Mouse (Mus musculus): Measurements from ENCODE around the gene Rbm47. TPM values are rescaled to one million over a fixed set of nuclear protein-coding genes. Genes with fewer than 3 reads are reported as not detected.

The Rbm47 gene
- polyA plus RNA-seq, 1 experiment from 2014 or later: 0.75 TPM

DNA sequence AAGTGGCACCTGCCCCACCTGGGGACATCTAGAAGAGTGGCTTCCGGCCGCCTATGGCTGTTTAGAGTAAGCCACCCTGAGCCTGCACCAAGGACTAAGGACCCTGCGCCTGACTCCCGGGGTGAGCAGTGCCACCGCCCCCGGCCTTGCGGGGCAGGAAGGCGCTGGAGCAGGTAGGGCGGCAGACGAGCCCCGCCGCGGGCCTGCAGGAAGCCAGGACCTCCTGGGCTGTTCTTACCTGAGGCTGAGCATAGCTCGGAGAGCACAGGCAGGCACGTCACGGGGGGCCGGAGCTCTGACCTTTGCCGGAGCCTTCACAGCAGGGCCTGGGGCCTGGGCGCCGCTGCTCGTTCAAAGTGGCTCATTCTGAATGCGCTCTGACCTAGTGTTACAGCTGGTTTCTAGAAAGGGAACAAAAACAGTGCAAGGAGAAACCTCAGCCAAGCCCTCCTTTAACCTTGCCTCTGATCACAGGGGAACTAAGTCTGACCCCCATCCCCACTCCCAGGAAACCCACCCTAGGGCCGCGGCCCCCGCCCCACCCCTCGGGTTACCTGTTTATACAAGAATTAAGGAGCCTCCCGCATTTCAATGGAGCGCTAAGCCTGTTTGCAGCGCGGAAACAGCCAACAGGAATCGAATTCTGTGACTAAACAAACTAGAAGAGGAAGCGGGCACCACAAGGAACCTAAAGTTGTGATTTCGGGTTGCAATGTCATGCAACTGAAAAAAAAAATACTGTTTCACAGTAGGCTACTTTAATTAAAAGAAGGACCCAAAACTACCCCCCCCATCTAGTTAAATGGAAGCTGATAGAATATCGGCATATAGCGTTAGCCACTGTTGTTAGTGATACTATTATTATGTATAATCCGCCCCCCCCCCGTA is 21.4 kb downstream of the Rbm47 start:
- peak overlapping the region; percentile 33 for H3K4me3 ChIP-seq (ENCODE audit: low read depth, low read length)
- no peaks in the 10 kb centered on the region for H3K9me3 ChIP-seq (ENCODE audit: control insufficient read depth, low read length)
- H3K4me2 ChIP-seq (ENCODE audit: low read depth, severe bottlenecking): peak overlapping the region; percentile 72
- no peaks in the 10 kb centered on the region for H3K36me3 ChIP-seq (ENCODE audit: control insufficient read depth, insufficient read depth, low read length)
- 7% methylated on average over 37 of the region's 37 CpGs for WGBS
- H3K4me1 ChIP-seq (ENCODE audit: control insufficient read depth, insufficient read depth, low read length): no peaks in the 10 kb centered on the region
- H3K27ac ChIP-seq (replicated peaks; ENCODE audit: low read depth, low read length): no peak overlapping the region
- ATAC-seq (ENCODE audit: insufficient number of reproducible peaks, low FRiP score, low TSS enrichment, low read depth): peak; percentile 62
- peak overlapping the region; percentile 27; the same call in 1 of the 2 replicates for H3K9ac ChIP-seq (ENCODE audit: low read length)
- peaks cover 7% of the 10 kb centered on the region; the same call in 1 of the 2 replicates for H3K27me3 ChIP-seq (ENCODE audit: control insufficient read depth, insufficient read depth, low read length)
- peak; percentile 63 for DNase-seq (ENCODE audit: low spot score)

DNA sequence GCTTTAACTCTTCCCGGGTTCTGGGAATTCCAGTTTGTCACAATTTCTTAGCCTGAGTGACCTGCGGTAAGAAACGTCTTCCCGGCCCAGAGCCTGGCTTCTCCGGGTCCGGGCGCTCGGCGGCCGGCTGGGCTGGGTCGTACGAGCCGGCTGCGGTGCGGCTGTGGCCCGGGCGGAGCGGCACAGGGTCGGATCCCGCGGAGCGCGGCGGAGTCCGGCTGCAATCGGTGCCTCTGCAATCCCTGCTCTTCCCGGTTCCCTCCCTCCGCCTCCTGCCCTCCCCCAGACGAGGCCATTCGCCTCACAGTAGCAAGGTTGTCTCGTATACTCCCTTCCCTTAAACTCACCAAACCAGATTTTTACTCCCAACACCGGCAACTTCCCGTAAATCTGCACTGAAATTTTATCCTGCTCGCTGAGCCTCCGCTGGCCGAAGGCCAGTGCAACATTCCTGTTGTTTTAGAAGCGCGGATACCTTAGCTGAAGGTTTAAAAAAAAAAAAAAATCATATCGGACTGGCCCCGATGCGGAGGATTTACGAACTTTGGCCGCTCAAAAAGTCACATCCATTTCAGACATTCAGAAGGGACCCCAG is 22.1 kb downstream of the Rbm47 start:
- H3K27me3 ChIP-seq (ENCODE audit: control insufficient read depth, insufficient read depth, low read length): peaks cover 7% of the 10 kb centered on the region; the same call in 1 of the 2 replicates
- no peak overlapping the region for H3K27ac ChIP-seq (replicated peaks; ENCODE audit: low read depth, low read length)
- H3K9me3 ChIP-seq (ENCODE audit: control insufficient read depth, low read length): no peaks in the 10 kb centered on the region
- H3K4me2 ChIP-seq (ENCODE audit: low read depth, severe bottlenecking): peak overlapping the region; percentile 72
- peak; percentile 54; the same call in 1 of the 2 replicates for ATAC-seq (ENCODE audit: insufficient number of reproducible peaks, low FRiP score, low TSS enrichment, low read depth)
- H3K9ac ChIP-seq (ENCODE audit: low read length): peak overlapping the region; percentile 27; the same call in 1 of the 2 replicates
- peak; percentile 76 for DNase-seq (ENCODE audit: low spot score)
- peak overlapping the region; percentile 33 for H3K4me3 ChIP-seq (ENCODE audit: low read depth, low read length)
- no peaks in the 10 kb centered on the region for H3K4me1 ChIP-seq (ENCODE audit: control insufficient read depth, insufficient read depth, low read length)
- no peaks in the 10 kb centered on the region for H3K36me3 ChIP-seq (ENCODE audit: control insufficient read depth, insufficient read depth, low read length)
- WGBS: under 1% methylated on average over 41 of the region's 43 CpGs

DNA sequence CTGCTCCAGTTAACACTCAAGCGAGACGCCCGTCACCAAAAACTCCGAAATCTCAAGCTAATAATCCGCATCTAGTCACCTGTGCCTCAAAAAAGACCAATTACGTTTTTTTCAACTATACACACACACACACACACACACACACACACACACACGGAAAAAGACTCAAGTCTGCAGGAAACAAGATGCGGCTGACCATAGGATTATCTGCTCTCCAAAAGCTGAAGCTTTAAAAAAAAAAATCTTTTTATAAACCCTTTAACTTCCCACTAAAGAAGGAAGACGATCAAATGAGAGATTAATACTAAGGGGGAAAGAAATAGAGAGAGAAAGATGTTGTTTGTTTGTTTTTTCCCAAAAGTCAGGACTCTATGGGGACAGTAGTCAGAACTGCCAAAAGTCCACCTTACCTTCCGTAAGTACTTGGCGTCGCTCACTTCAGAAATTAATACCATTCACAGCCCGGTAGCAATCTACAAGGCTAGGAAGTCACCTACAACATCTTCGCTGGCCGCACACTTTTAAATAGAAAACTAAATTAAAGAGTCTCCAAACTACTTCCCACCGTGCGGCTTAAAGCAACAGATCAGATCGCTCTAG is 22.7 kb downstream of the Rbm47 start:
- under 1% methylated on average over 16 of the region's 18 CpGs for WGBS
- H3K4me1 ChIP-seq (ENCODE audit: control insufficient read depth, insufficient read depth, low read length): no peaks in the 10 kb centered on the region
- H3K4me3 ChIP-seq (ENCODE audit: low read depth, low read length): peak overlapping the region; percentile 33
- H3K36me3 ChIP-seq (ENCODE audit: control insufficient read depth, insufficient read depth, low read length): no peaks in the 10 kb centered on the region
- H3K9ac ChIP-seq (ENCODE audit: low read length): 0 out of 2 replicates have a peak overlapping the region, but pooled peaks have one; percentile 27
- peak overlapping the region; percentile 72 for H3K4me2 ChIP-seq (ENCODE audit: low read depth, severe bottlenecking)
- no peak for DNase-seq (ENCODE audit: low spot score)
- no peak for ATAC-seq (ENCODE audit: insufficient number of reproducible peaks, low FRiP score, low TSS enrichment, low read depth)
- no peaks in the 10 kb centered on the region for H3K9me3 ChIP-seq (ENCODE audit: control insufficient read depth, low read length)
- no peak overlapping the region for H3K27ac ChIP-seq (replicated peaks; ENCODE audit: low read depth, low read length)
- peaks cover 7% of the 10 kb centered on the region; the same call in 1 of the 2 replicates for H3K27me3 ChIP-seq (ENCODE audit: control insufficient read depth, insufficient read depth, low read length)

DNA sequence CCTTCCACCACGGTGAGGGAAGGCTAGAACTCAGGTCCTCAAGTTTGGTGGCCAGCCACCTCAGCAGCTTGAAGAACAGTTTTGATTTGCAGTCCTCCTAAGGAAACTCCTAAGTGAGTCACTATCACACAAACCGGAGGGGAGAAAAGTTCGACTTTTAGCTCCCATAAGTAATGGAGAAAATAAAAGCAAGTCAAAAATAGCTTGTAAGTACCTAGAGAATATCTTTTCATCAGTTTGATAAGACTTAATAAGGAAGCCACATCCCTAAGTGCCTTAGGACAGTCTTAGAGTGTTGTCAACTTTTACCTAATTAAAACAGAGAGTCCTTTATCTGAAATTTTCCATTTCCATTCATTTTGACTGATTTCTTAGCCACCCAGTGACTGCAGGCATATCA is 23.3 kb downstream of the Rbm47 start:
- Histone ChIP-seq H3K27me3 (ENCODE audit: control insufficient read depth, insufficient read depth, low read length) (peaks cover 7% of the 10 kb centered on the region; the same call in 1 of the 2 replicates), H3K36me3 (ENCODE audit: control insufficient read depth, insufficient read depth, low read length) (no peaks in the 10 kb centered on the region), H3K4me2 (ENCODE audit: low read depth, severe bottlenecking) (no peak overlapping the region), H3K4me1 (ENCODE audit: control insufficient read depth, insufficient read depth, low read length) (no peaks in the 10 kb centered on the region), H3K27ac (replicated peaks; ENCODE audit: low read depth, low read length) (no peak overlapping the region), H3K9me3 (ENCODE audit: control insufficient read depth, low read length) (no peaks in the 10 kb centered on the region), H3K4me3 (ENCODE audit: low read depth, low read length) (no peak overlapping the region), H3K9ac (ENCODE audit: low read length) (no peak overlapping the region)
- ATAC-seq (ENCODE audit: insufficient number of reproducible peaks, low FRiP score, low TSS enrichment, low read depth) (no peak), DNase-seq (ENCODE audit: low spot score) (no peak)
- WGBS: 29% methylated on average over 3 of the region's 3 CpGs

DNA sequence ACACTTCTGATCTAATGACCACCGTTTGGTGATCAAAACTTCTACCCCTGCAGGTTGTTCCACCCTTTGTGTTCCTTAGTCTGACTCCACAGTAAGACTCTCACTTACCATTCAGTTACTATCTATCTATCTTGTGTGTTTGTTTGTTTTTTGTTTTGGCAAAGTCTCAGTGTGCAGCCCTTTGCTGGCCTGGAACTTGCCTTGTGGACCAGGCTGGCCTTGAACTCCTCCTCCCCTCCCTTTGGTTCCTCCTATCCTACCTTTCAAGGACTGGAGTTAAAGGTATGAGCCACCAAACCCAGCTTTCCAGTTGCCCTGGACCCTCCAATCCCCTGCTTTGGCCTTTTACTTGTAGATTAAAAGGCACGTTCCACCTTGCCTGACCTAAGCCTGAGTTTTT is 23.8 kb downstream of the Rbm47 start:
- ATAC-seq (ENCODE audit: insufficient number of reproducible peaks, low FRiP score, low TSS enrichment, low read depth) (no peak), DNase-seq (ENCODE audit: low spot score) (no peak)

DNA sequence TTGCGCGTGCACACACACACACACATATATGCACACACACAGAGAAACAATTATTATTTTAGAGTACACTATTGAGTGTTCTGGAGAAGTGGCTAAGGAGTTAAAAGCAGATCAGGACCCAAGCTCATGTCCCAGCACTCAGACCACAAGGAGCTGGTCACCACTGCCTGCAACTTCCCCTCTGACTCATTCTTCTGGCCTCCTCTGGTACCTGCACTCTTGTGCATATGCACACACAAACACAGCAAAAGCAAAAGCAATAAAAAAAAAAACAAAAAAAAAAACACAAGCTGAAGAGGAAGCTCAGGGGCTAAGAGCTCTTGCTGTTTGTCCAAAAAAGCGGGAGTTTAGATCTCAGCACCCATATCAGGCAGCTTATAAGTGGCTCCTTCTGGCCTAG is 25.6 kb downstream of the Rbm47 start:
- no peaks in the 10 kb centered on the region for H3K4me1 ChIP-seq (ENCODE audit: control insufficient read depth, insufficient read depth, low read length)
- no peak for DNase-seq (ENCODE audit: low spot score)
- no peaks in the 10 kb centered on the region for H3K9me3 ChIP-seq (ENCODE audit: control insufficient read depth, low read length)
- peaks cover 7% of the 10 kb centered on the region; the same call in 1 of the 2 replicates for H3K27me3 ChIP-seq (ENCODE audit: control insufficient read depth, insufficient read depth, low read length)
- no peak overlapping the region for H3K4me2 ChIP-seq (ENCODE audit: low read depth, severe bottlenecking)
- 90% methylated on average over 3 of the region's 3 CpGs for WGBS
- no peak overlapping the region for H3K9ac ChIP-seq (ENCODE audit: low read length)
- H3K27ac ChIP-seq (replicated peaks; ENCODE audit: low read depth, low read length): no peak overlapping the region
- H3K4me3 ChIP-seq (ENCODE audit: low read depth, low read length): no peak overlapping the region
- no peak for ATAC-seq (ENCODE audit: insufficient number of reproducible peaks, low FRiP score, low TSS enrichment, low read depth)
- no peaks in the 10 kb centered on the region for H3K36me3 ChIP-seq (ENCODE audit: control insufficient read depth, insufficient read depth, low read length)

More for the DNA sequence above, 23.8 kb downstream of the Rbm47 start:
- Histone ChIP-seq H3K36me3 (ENCODE audit: control insufficient read depth, insufficient read depth, low read length) (no peaks in the 10 kb centered on the region), H3K27ac (replicated peaks; ENCODE audit: low read depth, low read length) (no peak overlapping the region), H3K9me3 (ENCODE audit: control insufficient read depth, low read length) (no peaks in the 10 kb centered on the region), H3K4me1 (ENCODE audit: control insufficient read depth, insufficient read depth, low read length) (no peaks in the 10 kb centered on the region), H3K4me3 (ENCODE audit: low read depth, low read length) (no peak overlapping the region), H3K4me2 (ENCODE audit: low read depth, severe bottlenecking) (no peak overlapping the region), H3K9ac (ENCODE audit: low read length) (no peak overlapping the region), H3K27me3 (ENCODE audit: control insufficient read depth, insufficient read depth, low read length) (peaks cover 7% of the 10 kb centered on the region; the same call in 1 of the 2 replicates)
- 73% methylated on average over 2 of the region's 2 CpGs for WGBS

DNA sequence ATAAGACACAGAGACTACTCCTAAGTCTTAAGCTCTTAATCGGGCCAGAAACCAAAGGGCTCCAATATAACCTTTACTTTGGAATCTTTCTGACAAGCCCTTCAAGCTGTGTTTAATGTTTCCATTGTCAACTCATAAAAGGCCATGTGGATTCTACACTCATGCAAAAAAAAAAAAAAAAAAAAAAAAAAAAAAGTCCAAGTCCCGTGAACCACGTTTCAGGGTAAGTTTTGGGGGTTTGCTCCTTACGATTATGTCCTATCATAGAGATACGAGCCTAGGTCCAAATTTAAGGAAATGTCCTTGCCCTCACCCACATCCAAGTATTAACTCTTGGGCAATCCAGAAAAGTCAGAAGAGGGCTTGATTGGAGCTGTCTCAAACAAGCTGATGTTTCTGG is 27.3 kb downstream of the Rbm47 start:
- WGBS: 85% methylated on average over 5 of the region's 5 CpGs
- DNase-seq (ENCODE audit: low spot score): no peak
- no peak overlapping the region for H3K27ac ChIP-seq (replicated peaks; ENCODE audit: low read depth, low read length)

More for the DNA sequence above, 27.3 kb downstream of the Rbm47 start:
- H3K9me3 ChIP-seq (ENCODE audit: control insufficient read depth, low read length): no peaks in the 10 kb centered on the region
- no peaks in the 10 kb centered on the region for H3K36me3 ChIP-seq (ENCODE audit: control insufficient read depth, insufficient read depth, low read length)
- H3K27me3 ChIP-seq (ENCODE audit: control insufficient read depth, insufficient read depth, low read length): peaks cover 4% of the 10 kb centered on the region; the same call in 1 of the 2 replicates
- no peak overlapping the region for H3K9ac ChIP-seq (ENCODE audit: low read length)
- no peak overlapping the region for H3K4me2 ChIP-seq (ENCODE audit: low read depth, severe bottlenecking)
- no peak for ATAC-seq (ENCODE audit: insufficient number of reproducible peaks, low FRiP score, low TSS enrichment, low read depth)
- no peak overlapping the region for H3K4me3 ChIP-seq (ENCODE audit: low read depth, low read length)
- no peaks in the 10 kb centered on the region for H3K4me1 ChIP-seq (ENCODE audit: control insufficient read depth, insufficient read depth, low read length)

Data from limb, embryonic 11.5 days (tissue).